Mouse (Mus musculus) embryonic facial prominence, embryonic 14.5 days (tissue): ENCODE results near the gene Cdh18. TPM values are rescaled to one million over a fixed set of nuclear protein-coding genes. Genes with fewer than 3 reads are reported as not detected.
A peak's percentile ranks its signal among the peaks of the same experiment; 100 is the strongest.
"Not testable (repeated sequence)": the region's sequence is repeated elsewhere in the genome, so short reads cannot be mapped to it uniquely, and the experiment has no call there.

Experiments used
- ATAC-seq: fragments of 200-750 bp; cut with Nextera tagmentation; 2 replicates; pipeline ENCODE4 v1.8.0; 2017; ENCODE audit warnings: low read depth, moderate number of reproducible peaks, moderate TSS enrichment
- DNase-seq: peaks from one replicate; pipeline ENCODE4 v3.0.0-alpha.2; 2015; ENCODE audit warnings: low spot score
- H3K27ac ChIP-seq: fragments of 300-500 bp; sonication (generic); replicated peaks from 2 replicates; pipeline ENCODE4 v1.5.1; 2014; ENCODE audit warnings: low read depth, mild to moderate bottlenecking, low read length, moderate library complexity
- H3K27me3 ChIP-seq: fragments of 300-500 bp; sonication (generic); replicated peaks from 2 replicates; pipeline ENCODE4 v1.6.1; 2014; ENCODE audit warnings: low read length; ENCODE audit not compliant: control insufficient read depth, insufficient read depth
- H3K36me3 ChIP-seq: fragments of 300-500 bp; sonication (generic); 2 replicates; pipeline ENCODE4 v1.6.1; 2014; ENCODE audit warnings: low read length, mixed read lengths; ENCODE audit not compliant: control insufficient read depth, insufficient read depth
- H3K4me1 ChIP-seq: fragments of 300-500 bp; sonication (generic); 2 replicates; pipeline ENCODE4 v1.6.1; 2014; ENCODE audit warnings: antibody characterized with exemption, low read length; ENCODE audit not compliant: control insufficient read depth, insufficient read depth
- H3K4me2 ChIP-seq: fragments of 300-500 bp; sonication (generic); 2 replicates; pipeline ENCODE4 v1.6.1; 2014; ENCODE audit warnings: low read depth, mild to moderate bottlenecking, low read length, moderate library complexity, mixed read lengths
- H3K4me3 ChIP-seq: fragments of 300-500 bp; sonication (generic); 2 replicates; pipeline ENCODE4 v1.5.1; 2014; ENCODE audit warnings: low read depth, mild to moderate bottlenecking, low read length
- H3K9ac ChIP-seq: fragments of 300-500 bp; sonication (generic); 2 replicates; pipeline ENCODE4 v1.6.1; 2014; ENCODE audit warnings: low read depth, mild to moderate bottlenecking, low read length, moderate library complexity, mixed read lengths
- H3K9me3 ChIP-seq: fragments of 300-500 bp; sonication (generic); 2 replicates; pipeline ENCODE4 v1.6.1; 2016; ENCODE audit warnings: low read length; ENCODE audit not compliant: control insufficient read depth
- WGBS: fragments of 180-500 bp; shearing (Covaris S2); extraction: QIAGEN DNeasy Blood & Tissue Kit; methylation state at CpG from one replicate; pipeline ENCODE4 v1.1.7; 2014; 5-methylcytosine and 5-hydroxymethylcytosine counted together
- polyA plus RNA-seq: library from polyadenylated mRNA; unstranded; fragments of >200 nt; fragmentation: Nextera tagmentation; extraction: Ambion mirVana; gene quantifications from 2 replicates; pipeline ENCODE4 v1.2.1, GENCODE M21; 2014

The Cdh18 gene
- polyA plus RNA-seq, 1 experiment from 2014 or later = 1.4 TPM

GRCm38 (mm10) chr15:22733039-22733438 is 184.2 kb downstream of the Cdh18 start:
- DNase-seq (no peak), ATAC-seq (no peak)
- no peak overlapping the region for H3K27ac ChIP-seq
- H3K4me3 ChIP-seq = no peak overlapping the region
- no peaks in the 10 kb centered on the region for H3K9me3 ChIP-seq
- no peak overlapping the region for H3K4me2 ChIP-seq
- no peak overlapping the region for H3K9ac ChIP-seq
- H3K4me1 ChIP-seq = no peaks in the 10 kb centered on the region
- no peaks in the 10 kb centered on the region for H3K36me3 ChIP-seq
- no peaks in the 10 kb centered on the region for H3K27me3 ChIP-seq

- Histone ChIP-seq H3K27me3 (no peaks in the 10 kb centered on the region), H3K27ac (no peak overlapping the region), H3K4me1 (no peaks in the 10 kb centered on the region), H3K4me2 (no peak overlapping the region), H3K9ac (no peak overlapping the region), H3K36me3 (no peaks in the 10 kb centered on the region), H3K4me3 (no peak overlapping the region), H3K9me3 (no peaks in the 10 kb centered on the region)
- 64% methylated on average over 3 of the region's 3 CpGs for WGBS
- no peak for DNase-seq
- no peak for ATAC-seq
These were observed 187.3 kb downstream of the Cdh18 start for GRCm38 (mm10) chr15:22736165-22736564.

GRCm38 (mm10) chr15:22761257-22761656 is 212.4 kb downstream of the Cdh18 start:
- H3K9me3 ChIP-seq, H3K4me2 ChIP-seq, H3K36me3 ChIP-seq, DNase-seq, H3K27ac ChIP-seq, H3K9ac ChIP-seq, H3K4me1 ChIP-seq, H3K27me3 ChIP-seq, H3K4me3 ChIP-seq, ATAC-seq: not testable (repeated sequence)

- WGBS = 91% methylated on average over 3 of the region's 3 CpGs
These were observed 217.8 kb downstream of the Cdh18 start for GRCm38 (mm10) chr15:22766591-22766990.

GRCm38 (mm10) chr15:22776346-22776745 is 227.5 kb downstream of the Cdh18 start:
- Histone ChIP-seq H3K9me3 (no peaks in the 10 kb centered on the region), H3K4me1 (no peaks in the 10 kb centered on the region), H3K27ac (no peak overlapping the region), H3K4me2 (no peak overlapping the region), H3K36me3 (no peaks in the 10 kb centered on the region), H3K4me3 (no peak overlapping the region), H3K9ac (no peak overlapping the region), H3K27me3 (no peaks in the 10 kb centered on the region)
- no peak for DNase-seq
- ATAC-seq = no peak
- WGBS = 85% methylated on average over 4 of the region's 4 CpGs

More at GRCm38 (mm10) chr15:22766591-22766990, 217.8 kb downstream of the Cdh18 start:
- H3K4me2 ChIP-seq, H3K27me3 ChIP-seq, H3K4me3 ChIP-seq, H3K9me3 ChIP-seq, H3K36me3 ChIP-seq, ATAC-seq, H3K9ac ChIP-seq, DNase-seq, H3K4me1 ChIP-seq, H3K27ac ChIP-seq: not testable (repeated sequence)

- H3K4me3 ChIP-seq = no peak overlapping the region
- H3K27ac ChIP-seq = no peak overlapping the region
- DNase-seq = no peak
- no peaks in the 10 kb centered on the region for H3K4me1 ChIP-seq
- H3K9ac ChIP-seq = no peak overlapping the region
- no peak overlapping the region for H3K4me2 ChIP-seq
- WGBS = 75% methylated on average over 6 of the region's 6 CpGs
- H3K27me3 ChIP-seq = no peaks in the 10 kb centered on the region
- no peaks in the 10 kb centered on the region for H3K36me3 ChIP-seq
- no peak for ATAC-seq
- no peaks in the 10 kb centered on the region for H3K9me3 ChIP-seq
These were observed 240.9 kb downstream of the Cdh18 start for GRCm38 (mm10) chr15:22789696-22790095.

- no peak overlapping the region for H3K27ac ChIP-seq
- H3K4me2 ChIP-seq = no peak overlapping the region
- no peaks in the 10 kb centered on the region for H3K36me3 ChIP-seq
- DNase-seq (no peak), ATAC-seq (no peak)
- H3K9me3 ChIP-seq = no peaks in the 10 kb centered on the region
- no peak overlapping the region for H3K4me3 ChIP-seq
- 79% methylated on average over 3 of the region's 3 CpGs for WGBS
- no peaks in the 10 kb centered on the region for H3K4me1 ChIP-seq
- no peak overlapping the region for H3K9ac ChIP-seq
- H3K27me3 ChIP-seq = no peaks in the 10 kb centered on the region
These were observed 243.0 kb downstream of the Cdh18 start for GRCm38 (mm10) chr15:22791791-22792190.

GRCm38 (mm10) chr15:22833127-22833526 is 284.3 kb downstream of the Cdh18 start:
- no peak overlapping the region for H3K9ac ChIP-seq
- H3K27ac ChIP-seq = no peak overlapping the region
- ATAC-seq (no peak), DNase-seq (no peak)
- H3K36me3 ChIP-seq = no peaks in the 10 kb centered on the region
- H3K4me1 ChIP-seq = no peaks in the 10 kb centered on the region
- no peaks in the 10 kb centered on the region for H3K9me3 ChIP-seq
- no peak overlapping the region for H3K4me2 ChIP-seq
- no peaks in the 10 kb centered on the region for H3K27me3 ChIP-seq
- no peak overlapping the region for H3K4me3 ChIP-seq

- 26% methylated on average over 1 of the region's 1 CpGs for WGBS
- DNase-seq (peak; percentile 30), ATAC-seq (no peak)
- Histone ChIP-seq H3K9me3 (no peaks in the 10 kb centered on the region), H3K9ac (no peak overlapping the region), H3K4me2 (no peak overlapping the region), H3K27ac (no peak overlapping the region), H3K4me1 (no peaks in the 10 kb centered on the region), H3K36me3 (no peaks in the 10 kb centered on the region), H3K4me3 (no peak overlapping the region), H3K27me3 (no peaks in the 10 kb centered on the region)
These were observed 288.4 kb downstream of the Cdh18 start for GRCm38 (mm10) chr15:22837173-22837572.
